Mouse (Mus musculus) lung, adult 18-20 months (tissue): ENCODE results near the gene Nudt19.
A peak's percentile ranks its signal among the peaks of the same experiment; 100 is the strongest.
"Not testable (repeated sequence)": the region's sequence is repeated elsewhere in the genome, so short reads cannot be mapped to it uniquely, and the experiment has no call there.

Source experiments
- DNase-seq, 2 experiments: peaks; one replicate each; pipeline ENCODE4 v3.0.0; 2022; ENCODE audit warnings: mixed read lengths in 2 of 2

The Nudt19 gene

GRCm38 (mm10) chr7:35556205-35556603, at the start of gene Nudt19:
TSS of gene Nudt19 (minus strand) at chr7:35556304.
- no peak for DNase-seq

- no peak for DNase-seq
Measured at GRCm38 (mm10) chr7:35602766-35603165, 46.7 kb upstream of the Nudt19 start.

- DNase-seq = no peak
Measured at GRCm38 (mm10) chr7:35601106-35601505, 45.0 kb upstream of the Nudt19 start.

- DNase-seq = no peak
Measured at GRCm38 (mm10) chr7:35600031-35600430, 43.9 kb upstream of the Nudt19 start.

GRCm38 (mm10) chr7:35599492-35599891, 43.4 kb upstream of the Nudt19 start:
- DNase-seq = no peak

GRCm38 (mm10) chr7:35594311-35594710, 38.2 kb upstream of the Nudt19 start:
- DNase-seq = no peak

- DNase-seq = no peak
Measured at GRCm38 (mm10) chr7:35590731-35591191, 34.7 kb upstream of the Nudt19 start.

- no peak for DNase-seq
Measured at GRCm38 (mm10) chr7:35589485-35589884, 33.4 kb upstream of the Nudt19 start.

- no peak for DNase-seq
Measured at GRCm38 (mm10) chr7:35588680-35589428, 32.8 kb upstream of the Nudt19 start.

GRCm38 (mm10) chr7:35587728-35588127, 31.6 kb upstream of the Nudt19 start:
- DNase-seq = no peak

- DNase-seq = no peak
Measured at GRCm38 (mm10) chr7:35586906-35587445, 30.9 kb upstream of the Nudt19 start.

- peak; percentile 97 for DNase-seq
Measured at GRCm38 (mm10) chr7:35586055-35586905, 30.2 kb upstream of the Nudt19 start, which contains the start of gene Ankrd27. TSS of gene Ankrd27 (plus strand) at chr7:35586244.

- peak; percentile 55 to 57 for DNase-seq
Measured at GRCm38 (mm10) chr7:35585191-35586054, 29.3 kb upstream of the Nudt19 start, which contains the start of gene Rgs9bp. TSS of gene Rgs9bp (minus strand) at chr7:35585582.

GRCm38 (mm10) chr7:35584786-35585190, 28.7 kb upstream of the Nudt19 start:
- peak in 1 of 2 experiments; percentile 15 for DNase-seq

- DNase-seq = no peak
Measured at GRCm38 (mm10) chr7:35584068-35584785, 28.1 kb upstream of the Nudt19 start.

GRCm38 (mm10) chr7:35583476-35584025, 27.4 kb upstream of the Nudt19 start:
- DNase-seq = no peak

- DNase-seq = no peak
Measured at GRCm38 (mm10) chr7:35582719-35583118, 26.6 kb upstream of the Nudt19 start.

- peak; percentile 35 for DNase-seq
Measured at GRCm38 (mm10) chr7:35579849-35580248, 23.7 kb upstream of the Nudt19 start.

GRCm38 (mm10) chr7:35570883-35571282, 14.8 kb upstream of the Nudt19 start:
- not testable (repeated sequence) for DNase-seq

- not testable (repeated sequence) for DNase-seq
Measured at GRCm38 (mm10) chr7:35569724-35570123, 13.6 kb upstream of the Nudt19 start.

GRCm38 (mm10) chr7:35565965-35566364, 9.9 kb upstream of the Nudt19 start:
- DNase-seq = not testable (repeated sequence)
